Mouse (Mus musculus) hindbrain, postnatal 0 days (tissue): ENCODE results near the gene Dgkh. TPM values are rescaled to one million over a fixed set of nuclear protein-coding genes. Genes with fewer than 3 reads are reported as not detected.

Experiments
- ATAC-seq: fragments of 200-750 bp; cut with Nextera tagmentation; 2 replicates; pipeline ENCODE4 v1.8.0; 2017; ENCODE audit warnings: mild to moderate bottlenecking, moderate TSS enrichment, moderate library complexity
- DNase-seq: peaks from one replicate; pipeline ENCODE4 v3.0.0-alpha.2; 2015; ENCODE audit warnings: low spot score
- H3K27ac ChIP-seq: fragments of 300-500 bp; sonication (generic); 2 replicates; pipeline ENCODE4 v1.5.1; 2014; ENCODE audit warnings: mild to moderate bottlenecking
- H3K27me3 ChIP-seq: fragments of 300-500 bp; sonication (generic); 2 replicates; pipeline ENCODE4 v1.6.1; 2014; ENCODE audit warnings: low read length, mixed read lengths; ENCODE audit not compliant: insufficient read depth
- H3K36me3 ChIP-seq: fragments of 300-500 bp; sonication (generic); 2 replicates; pipeline ENCODE4 v1.6.1; 2014; ENCODE audit warnings: low read length, mixed read lengths; ENCODE audit not compliant: insufficient read depth
- H3K4me1 ChIP-seq: fragments of 300-500 bp; sonication (generic); 2 replicates; pipeline ENCODE4 v1.6.1; 2014; ENCODE audit warnings: antibody characterized with exemption, low read length, mixed read lengths; ENCODE audit not compliant: insufficient read depth
- H3K4me2 ChIP-seq: fragments of 300-500 bp; sonication (generic); 2 replicates; pipeline ENCODE4 v1.6.1; 2014; ENCODE audit warnings: low read depth, mild to moderate bottlenecking, low read length, moderate library complexity, mixed read lengths
- H3K4me3 ChIP-seq: fragments of 300-500 bp; sonication (generic); 2 replicates; pipeline ENCODE4 v1.5.1; 2014; ENCODE audit warnings: low read length
- H3K9ac ChIP-seq: fragments of 300-500 bp; sonication (generic); replicated peaks from 2 replicates; pipeline ENCODE4 v1.6.1; 2014; ENCODE audit warnings: mild to moderate bottlenecking, low read length, moderate library complexity, mixed read lengths
- H3K9me3 ChIP-seq: fragments of 300-500 bp; sonication (generic); 2 replicates; pipeline ENCODE4 v1.6.1; 2016; ENCODE audit warnings: low read length, mixed read lengths
- CTCF ChIP-seq: IDR thresholded peaks from 2 replicates; pipeline ENCODE4 v1.5.1; 2016; ENCODE audit warnings: antibody characterized with exemption, control low read depth, low read depth
- WGBS: fragments of 180-500 bp; shearing (Covaris S2); extraction: QIAGEN DNeasy Blood & Tissue Kit; methylation state at CpG from one replicate; pipeline ENCODE4 v1.1.7; 2014; 5-methylcytosine and 5-hydroxymethylcytosine counted together
- polyA plus RNA-seq: library from polyadenylated mRNA; unstranded; fragments of >200 nt; fragmentation: Nextera tagmentation; extraction: Ambion mirVana; gene quantifications from 2 replicates; pipeline ENCODE4 v1.2.1, GENCODE M21; 2015
- total RNA-seq: library from RNA; depleted of rRNA; stranded (reverse); fragments of >200 nt; gene quantifications from 2 replicates; pipeline ENCODE4 v1.2.3, GENCODE M21; 2014

The Dgkh gene
- total and polyA plus RNA-seq, 2 experiments from 2014 or later: 2.1 to 9.0 TPM

- peak; percentile 98 for ATAC-seq
- Histone ChIP-seq H3K27me3 (no peaks in the 10 kb centered on the region), H3K4me3 (peak within 1 kb of the TSS; percentile 83), H3K9me3 (no peaks in the 10 kb centered on the region), H3K27ac (peak within 1 kb of the TSS; percentile 92), H3K9ac (peak within 1 kb of the TSS; percentile 92), H3K4me2 (peak within 1 kb of the TSS; percentile 75), H3K4me1 (peaks cover 18% of the 10 kb centered on the region), H3K36me3 (no peaks in the 10 kb centered on the region)
- peak; percentile 98 for DNase-seq
- no peak for TF ChIP-seq CTCF
- WGBS: 2% methylated on average over 75 of the region's 82 CpGs
Observed at GRCm38 (mm10) chr14:78536281-78537165, 196.1 kb downstream of the Dgkh start, which contains the start of gene Akap11. TSS of gene Akap11 (minus strand) at chr14:78536808.

- Histone ChIP-seq H3K27me3 (no peaks in the 10 kb centered on the region), H3K4me1 (peaks cover 18% of the 10 kb centered on the region), H3K9ac (peak overlapping the region; percentile 92), H3K27ac (peak overlapping the region; percentile 92; the same call in 1 of the 2 replicates), H3K4me3 (peak overlapping the region; percentile 83), H3K4me2 (peak overlapping the region; percentile 75), H3K9me3 (no peaks in the 10 kb centered on the region), H3K36me3 (no peaks in the 10 kb centered on the region)
- ATAC-seq (no peak), DNase-seq (no peak)
- 21% methylated on average over 2 of the region's 2 CpGs for WGBS
- TF ChIP-seq CTCF: no peak
Observed at GRCm38 (mm10) chr14:78535366-78535765, 197.2 kb downstream of the Dgkh start.

GRCm38 (mm10) chr14:78534651-78535050, 197.9 kb downstream of the Dgkh start:
- H3K4me3 ChIP-seq: no peak overlapping the region
- WGBS: 81% methylated on average over 5 of the region's 5 CpGs
- H3K4me2 ChIP-seq: peak overlapping the region; percentile 75; the same call in 1 of the 2 replicates
- TF ChIP-seq CTCF: no peak
- no peak overlapping the region for H3K9ac ChIP-seq
- no peaks in the 10 kb centered on the region for H3K36me3 ChIP-seq
- DNase-seq (no peak), ATAC-seq (no peak)
- no peaks in the 10 kb centered on the region for H3K9me3 ChIP-seq
- H3K27me3 ChIP-seq: no peaks in the 10 kb centered on the region
- H3K4me1 ChIP-seq: peaks cover 21% of the 10 kb centered on the region
- H3K27ac ChIP-seq: no peak overlapping the region

GRCm38 (mm10) chr14:78533701-78534100, 198.9 kb downstream of the Dgkh start:
- DNase-seq (no peak), ATAC-seq (no peak)
- no peak overlapping the region for H3K27ac ChIP-seq
- WGBS: 87% methylated on average over 3 of the region's 3 CpGs
- H3K9me3 ChIP-seq: no peaks in the 10 kb centered on the region
- no peaks in the 10 kb centered on the region for H3K36me3 ChIP-seq
- no peaks in the 10 kb centered on the region for H3K27me3 ChIP-seq
- peaks cover 21% of the 10 kb centered on the region for H3K4me1 ChIP-seq
- TF ChIP-seq CTCF: no peak
- H3K4me2 ChIP-seq: no peak overlapping the region
- no peak overlapping the region for H3K9ac ChIP-seq
- no peak overlapping the region for H3K4me3 ChIP-seq

GRCm38 (mm10) chr14:78532345-78532744, 200.2 kb downstream of the Dgkh start:
- no peak overlapping the region for H3K27ac ChIP-seq
- 96% methylated on average over 6 of the region's 6 CpGs for WGBS
- no peak for ATAC-seq

GRCm38 (mm10) chr14:78530256-78530655, 202.3 kb downstream of the Dgkh start:
- no peaks in the 10 kb centered on the region for H3K27me3 ChIP-seq
- 81% methylated on average over 3 of the region's 3 CpGs for WGBS
- H3K4me1 ChIP-seq: peaks cover 16% of the 10 kb centered on the region
- H3K9me3 ChIP-seq: no peaks in the 10 kb centered on the region
- H3K9ac ChIP-seq: no peak overlapping the region
- no peak overlapping the region for H3K27ac ChIP-seq
- no peak overlapping the region for H3K4me3 ChIP-seq
- no peak overlapping the region for H3K4me2 ChIP-seq
- no peak for TF ChIP-seq CTCF
- ATAC-seq: no peak
- no peak for DNase-seq
- no peaks in the 10 kb centered on the region for H3K36me3 ChIP-seq

More at GRCm38 (mm10) chr14:78532345-78532744, 200.2 kb downstream of the Dgkh start:
- Histone ChIP-seq H3K36me3 (no peaks in the 10 kb centered on the region), H3K4me1 (peaks cover 20% of the 10 kb centered on the region), H3K27me3 (no peaks in the 10 kb centered on the region), H3K9me3 (no peaks in the 10 kb centered on the region), H3K9ac (no peak overlapping the region), H3K4me2 (no peak overlapping the region), H3K4me3 (no peak overlapping the region)
- no peak for TF ChIP-seq CTCF
- no peak for DNase-seq
